Mouse (Mus musculus) liver, adult 2 months (tissue): Measurements from ENCODE around the gene Irak4. TPM values are rescaled to one million over a fixed set of nuclear protein-coding genes. Genes with fewer than 3 reads are reported as not detected.

Experiments used
- DNase-seq: peaks from one replicate; pipeline ENCODE4 v3.0.0-alpha.2; 2011; ENCODE audit warnings: low read depth, low spot score; ENCODE audit errors: extremely low read depth
- H3K27ac ChIP-seq: fragments of 200-500 bp; replicated peaks from 2 replicates; pipeline ENCODE4 v1.5.1; 2012; ENCODE audit warnings: low read depth, mild to moderate bottlenecking, control low read depth, inconsistent platforms, low read length; ENCODE audit not compliant: insufficient read depth
- H3K27me3 ChIP-seq: fragments of 200-500 bp; 2 replicates; pipeline ENCODE4 v1.6.1; 2012; ENCODE audit warnings: mild to moderate bottlenecking, moderate library complexity, low read length, inconsistent platforms; ENCODE audit not compliant: control insufficient read depth, insufficient read depth
- H3K36me3 ChIP-seq: fragments of 200-500 bp; 2 replicates; pipeline ENCODE4 v1.6.1; 2012; ENCODE audit warnings: low read length, inconsistent platforms; ENCODE audit not compliant: control insufficient read depth, insufficient read depth
- H3K4me1 ChIP-seq: fragments of 200-500 bp; 2 replicates; pipeline ENCODE4 v1.6.1; 2011; ENCODE audit warnings: low read length; ENCODE audit not compliant: control insufficient read depth, insufficient read depth
- H3K4me3 ChIP-seq: fragments of 200-500 bp; 2 replicates; pipeline ENCODE4 v1.5.1; 2011; ENCODE audit warnings: low read depth, mild to moderate bottlenecking, control low read depth, low read length, moderate library complexity; ENCODE audit not compliant: insufficient read depth
- H3K79me2 ChIP-seq: fragments of 200-500 bp; 2 replicates; pipeline ENCODE4 v1.6.1; 2012; ENCODE audit warnings: inconsistent platforms, mild to moderate bottlenecking, low read length, moderate library complexity; ENCODE audit not compliant: control insufficient read depth, insufficient read depth
- H3K9ac ChIP-seq: fragments of 200-500 bp; 2 replicates; pipeline ENCODE4 v1.6.1; 2012; ENCODE audit warnings: low read depth, mild to moderate bottlenecking, control low read depth, inconsistent platforms, low read length
- CTCF ChIP-seq: fragments of 200-500 bp; IDR thresholded peaks from 2 replicates; pipeline ENCODE4 v1.5.1; 2011; ENCODE audit warnings: low read depth, low read length, control low read depth
- POLR2A ChIP-seq: fragments of 200-500 bp; IDR thresholded peaks from 2 replicates; pipeline ENCODE4 v1.6.1; 2011; ENCODE audit warnings: low read length, control low read depth; ENCODE audit not compliant: insufficient read depth; ENCODE audit errors: extremely low read depth
- WGBS: fragments of 180-500 bp; shearing (Covaris S2); methylation state at CpG from one replicate; pipeline ENCODE4 v1.1.7; 2018; 5-methylcytosine and 5-hydroxymethylcytosine counted together
- polyA plus RNA-seq: library from polyadenylated mRNA; depleted of rRNA; stranded (reverse); fragments of >200 nt; gene quantifications from 2 replicates; pipeline ENCODE4 v1.2.3, GENCODE M21; 2012
- total RNA-seq: library from RNA; depleted of rRNA; stranded (reverse); fragments of >200 nt; gene quantifications from 2 replicates; pipeline ENCODE4 v1.2.3, GENCODE M21; 2014

The Irak4 gene
- total and polyA plus RNA-seq, 2 experiments = 5.9 to 6.9 TPM

DNA sequence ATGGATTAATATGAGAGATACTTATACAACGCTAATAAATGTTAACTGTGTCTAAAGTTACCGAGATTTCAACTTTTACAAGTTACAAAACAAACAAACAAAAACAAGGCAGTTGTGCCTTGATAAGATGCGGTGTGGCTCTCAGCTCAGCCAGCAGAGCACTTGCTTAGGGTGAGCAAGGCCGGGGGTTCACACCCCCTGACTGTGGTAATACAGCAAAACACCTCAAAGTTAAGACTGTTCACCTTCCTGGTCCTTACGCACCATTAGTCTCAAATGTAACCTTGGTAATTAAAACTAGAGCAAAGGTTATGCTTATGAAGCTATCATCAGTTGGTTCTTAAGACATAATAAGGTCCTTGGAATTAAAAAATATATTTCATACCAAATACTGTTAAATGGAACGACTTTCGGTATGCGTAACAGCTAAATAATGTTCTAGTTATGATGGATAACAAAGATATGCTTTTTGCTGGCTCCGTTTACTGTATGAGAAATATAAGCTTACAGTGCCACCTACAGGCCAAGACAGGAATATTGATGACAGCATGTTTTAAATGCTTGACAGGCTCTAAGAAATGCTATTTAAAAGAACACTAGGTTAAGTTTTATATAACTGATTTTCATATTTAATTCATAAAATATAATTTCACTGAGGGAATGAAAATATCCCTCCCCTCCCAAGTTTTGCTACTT lies 23.1 kb upstream of the Irak4 start:
- no peaks in the 10 kb centered on the region for H3K79me2 ChIP-seq
- peaks cover 3% of the 10 kb centered on the region; the same call in 1 of the 2 replicates for H3K36me3 ChIP-seq
- peaks cover 3% of the 10 kb centered on the region; the same call in 1 of the 2 replicates for H3K27me3 ChIP-seq
- 30% methylated on average over 9 of the region's 9 CpGs for WGBS
- H3K4me3 ChIP-seq = no peak overlapping the region
- no peak overlapping the region for H3K27ac ChIP-seq
- no peaks in the 10 kb centered on the region for H3K4me1 ChIP-seq
- TF ChIP-seq POLR2A (no peak), CTCF (peak; percentile 40; the same call in 1 of the 2 replicates)
- peak; percentile 59 for DNase-seq
- no peak overlapping the region for H3K9ac ChIP-seq

- whole genome bisulfite sequencing = 69% methylated on average over 5 of the region's 5 CpGs
- no peak for DNase-seq
- Histone ChIP-seq H3K4me3 (no peak overlapping the region), H3K4me1 (no peaks in the 10 kb centered on the region), H3K79me2 (no peaks in the 10 kb centered on the region), H3K27ac (no peak overlapping the region), H3K9ac (no peak overlapping the region), H3K27me3 (peaks cover 3% of the 10 kb centered on the region; the same call in 1 of the 2 replicates), H3K36me3 (peaks cover 3% of the 10 kb centered on the region; the same call in 1 of the 2 replicates)
- TF ChIP-seq POLR2A = no peak
- no peak for TF ChIP-seq CTCF
Measured at GRCm38 (mm10) chr15:94520959-94521358, 22.5 kb upstream of the Irak4 start.

- H3K9ac ChIP-seq = no peak overlapping the region
- peaks cover 6% of the 10 kb centered on the region; the same call in 1 of the 2 replicates for H3K36me3 ChIP-seq
- TF ChIP-seq POLR2A = no peak
- TF ChIP-seq CTCF = no peak
- peaks cover 2% of the 10 kb centered on the region; the same call in 1 of the 2 replicates for H3K27me3 ChIP-seq
- no peak overlapping the region for H3K27ac ChIP-seq
- WGBS = 88% methylated on average over 28 of the region's 28 CpGs
- no peaks in the 10 kb centered on the region for H3K79me2 ChIP-seq
- H3K4me1 ChIP-seq = no peaks in the 10 kb centered on the region
- no peak for DNase-seq
- H3K4me3 ChIP-seq = no peak overlapping the region
Measured at GRCm38 (mm10) chr15:94523251-94523650, 20.2 kb upstream of the Irak4 start.

- Histone ChIP-seq H3K27ac (no peak overlapping the region), H3K4me1 (no peaks in the 10 kb centered on the region), H3K27me3 (no peaks in the 10 kb centered on the region), H3K9ac (no peak overlapping the region), H3K79me2 (no peaks in the 10 kb centered on the region), H3K4me3 (no peak overlapping the region), H3K36me3 (peaks cover 11% of the 10 kb centered on the region; the same call in 1 of the 2 replicates)
- WGBS = 88% methylated on average over 12 of the region's 12 CpGs
- no peak for DNase-seq
- no peak for TF ChIP-seq CTCF
- no peak for TF ChIP-seq POLR2A
Measured at GRCm38 (mm10) chr15:94524956-94525355, 18.5 kb upstream of the Irak4 start.

DNA sequence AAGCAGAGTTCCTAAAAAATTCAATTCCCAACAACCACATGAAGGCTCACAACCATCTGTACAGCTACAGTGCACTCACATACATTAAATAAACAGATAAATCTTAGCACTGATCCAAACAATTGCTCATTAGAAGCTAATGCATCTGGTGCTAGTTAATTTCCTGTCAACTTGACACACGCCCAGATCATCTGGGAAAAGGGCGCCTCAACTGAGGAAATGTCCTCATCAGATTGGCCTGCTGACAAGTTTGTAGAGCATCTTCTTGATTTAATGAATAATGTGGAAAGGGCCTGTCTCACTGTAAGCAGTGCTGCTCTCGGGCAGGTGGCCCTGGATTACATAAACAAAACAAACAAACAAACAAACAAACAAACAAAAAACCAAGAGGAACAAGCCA lies 12.9 kb upstream of the Irak4 start:
- 82% methylated on average over 3 of the region's 3 CpGs for WGBS
- no peak overlapping the region for H3K9ac ChIP-seq
- no peak overlapping the region for H3K27ac ChIP-seq
- no peak overlapping the region for H3K4me3 ChIP-seq
- DNase-seq = no peak
- TF ChIP-seq CTCF (no peak), POLR2A (no peak)
- H3K4me1 ChIP-seq = no peaks in the 10 kb centered on the region
- H3K36me3 ChIP-seq = peaks cover 26% of the 10 kb centered on the region; the same call in 1 of the 2 replicates
- no peaks in the 10 kb centered on the region for H3K27me3 ChIP-seq
- H3K79me2 ChIP-seq = no peaks in the 10 kb centered on the region

GRCm38 (mm10) chr15:94532306-94532705 lies 11.1 kb upstream of the Irak4 start:
- Histone ChIP-seq H3K79me2 (no peaks in the 10 kb centered on the region), H3K9ac (no peak overlapping the region), H3K27me3 (no peaks in the 10 kb centered on the region), H3K4me3 (no peak overlapping the region), H3K4me1 (no peaks in the 10 kb centered on the region), H3K27ac (no peak overlapping the region), H3K36me3 (peaks cover 22% of the 10 kb centered on the region; the same call in 1 of the 2 replicates)
- no peak for TF ChIP-seq CTCF
- no peak for DNase-seq
- WGBS = 89% methylated on average over 5 of the region's 5 CpGs
